Mouse (Mus musculus): ENCODE measurements around the gene Ccnjl. TPM values are rescaled to one million over a fixed set of nuclear protein-coding genes. Genes with fewer than 3 reads are reported as not detected.

Ccnjl gene
- polyA plus RNA-seq, 1 experiment from 2014 or later: 34.2 TPM

DNA sequence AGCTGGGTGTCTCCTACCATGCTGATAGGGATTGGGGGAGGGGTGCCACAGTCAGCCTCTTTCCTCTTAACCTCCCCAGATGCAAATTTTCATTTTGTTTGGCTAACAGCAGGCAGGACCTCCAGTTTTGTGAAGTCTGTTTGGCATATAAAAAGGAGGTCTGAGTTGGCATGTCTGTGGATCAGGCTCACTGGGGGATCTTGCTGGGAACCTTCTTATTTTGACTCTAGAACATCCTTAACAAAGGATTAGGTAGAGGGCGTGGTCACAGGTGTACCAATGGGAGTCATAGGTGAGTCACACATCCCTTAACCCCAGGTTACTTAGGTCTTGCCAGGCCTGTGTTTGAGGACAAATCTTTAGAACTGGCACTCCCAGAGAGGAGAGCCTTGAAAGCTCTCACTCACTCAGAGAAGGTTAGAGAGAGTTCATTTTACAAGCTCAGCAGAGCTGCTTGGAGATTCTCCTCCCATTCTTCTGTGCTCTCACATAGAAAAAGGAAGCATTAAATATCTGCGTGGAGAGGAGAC is 15.9 kb upstream of the Ccnjl start:
- Histone ChIP-seq H3K4me3 (ENCODE audit: low read depth, low read length) (no peak overlapping the region), H3K9me3 (ENCODE audit: control insufficient read depth, low read length) (no peaks in the 10 kb centered on the region), H3K9ac (ENCODE audit: low read length) (no peak overlapping the region), H3K27me3 (ENCODE audit: control insufficient read depth, insufficient read depth, low read length) (no peaks in the 10 kb centered on the region), H3K4me2 (ENCODE audit: low read depth, severe bottlenecking) (no peak overlapping the region), H3K27ac (replicated peaks; ENCODE audit: low read depth, low read length) (no peak overlapping the region), H3K4me1 (ENCODE audit: control insufficient read depth, insufficient read depth, low read length) (no peaks in the 10 kb centered on the region), H3K36me3 (ENCODE audit: control insufficient read depth, insufficient read depth, low read length) (no peaks in the 10 kb centered on the region)
- 77% methylated on average over 2 of the region's 2 CpGs for WGBS
- no peak for ATAC-seq (ENCODE audit: insufficient number of reproducible peaks, low FRiP score, low TSS enrichment, low read depth)
- DNase-seq (ENCODE audit: low spot score): no peak

DNA sequence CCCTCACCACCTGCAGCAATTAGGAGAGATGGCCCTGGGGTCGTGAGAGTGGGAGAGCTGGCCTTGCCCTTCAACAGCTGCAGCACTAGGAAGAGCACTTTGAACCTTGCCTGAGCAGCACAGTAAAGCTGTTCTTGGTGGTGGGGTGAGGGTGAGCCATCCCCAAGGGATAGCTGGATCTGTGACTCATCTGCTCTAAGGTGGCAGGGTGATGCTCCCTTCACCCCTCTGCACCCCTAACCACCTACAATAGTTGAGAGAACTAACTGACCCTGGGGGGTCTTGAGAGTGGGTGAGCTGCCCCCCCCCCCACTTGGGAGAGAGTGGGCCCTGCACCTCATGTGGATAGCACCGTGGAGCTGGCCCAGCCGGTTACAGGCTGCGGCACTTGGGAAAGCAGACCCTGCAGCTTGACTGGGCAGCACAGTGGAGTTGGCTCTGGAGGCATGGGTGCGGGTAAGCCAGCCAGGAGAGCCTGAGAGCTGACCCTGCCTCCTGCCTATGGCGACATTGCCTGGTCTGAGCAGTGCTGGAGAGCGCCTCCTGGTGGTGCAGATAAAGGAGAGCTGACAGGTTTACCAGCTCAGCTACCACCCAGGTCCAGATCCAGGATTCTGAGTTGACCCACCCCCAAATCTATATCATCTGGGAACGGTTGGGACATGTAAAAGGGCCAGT is 12.1 kb upstream of the Ccnjl start:
- H3K4me3 ChIP-seq (ENCODE audit: low read depth, low read length): no peak overlapping the region
- WGBS: 34% methylated on average over 8 of the region's 8 CpGs
- ATAC-seq (ENCODE audit: insufficient number of reproducible peaks, low FRiP score, low TSS enrichment, low read depth) (0 out of 2 replicates have a peak, but pooled peaks have one; percentile 58), DNase-seq (ENCODE audit: low spot score) (peak; percentile 71)
- H3K4me1 ChIP-seq (ENCODE audit: control insufficient read depth, insufficient read depth, low read length): no peaks in the 10 kb centered on the region
- H3K27me3 ChIP-seq (ENCODE audit: control insufficient read depth, insufficient read depth, low read length): no peaks in the 10 kb centered on the region
- H3K9ac ChIP-seq (ENCODE audit: low read length): no peak overlapping the region
- H3K4me2 ChIP-seq (ENCODE audit: low read depth, severe bottlenecking): no peak overlapping the region
- no peak overlapping the region for H3K27ac ChIP-seq (replicated peaks; ENCODE audit: low read depth, low read length)
- H3K9me3 ChIP-seq (ENCODE audit: control insufficient read depth, low read length): no peaks in the 10 kb centered on the region
- H3K36me3 ChIP-seq (ENCODE audit: control insufficient read depth, insufficient read depth, low read length): no peaks in the 10 kb centered on the region

DNA sequence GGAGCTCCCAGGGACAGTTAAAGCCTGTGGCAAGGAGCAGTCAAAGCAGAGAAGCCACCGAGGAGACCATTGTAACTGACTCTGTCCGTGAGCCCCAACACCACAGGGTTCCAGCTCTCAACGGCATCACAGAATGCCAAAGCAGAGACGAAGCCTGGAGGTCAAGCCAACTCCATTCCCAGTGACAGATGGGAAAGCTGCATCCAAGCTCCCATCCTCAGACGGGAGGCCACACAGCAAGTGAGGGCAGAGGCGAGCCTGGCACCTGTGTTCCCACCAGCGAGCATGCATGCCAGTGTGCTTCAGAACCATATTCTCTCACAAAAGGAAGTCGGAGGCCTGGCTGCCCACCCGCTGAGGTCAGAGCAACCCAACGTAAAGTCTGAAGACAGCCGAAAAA is 10.9 kb upstream of the Ccnjl start:
- Histone ChIP-seq H3K27me3 (ENCODE audit: control insufficient read depth, insufficient read depth, low read length) (no peaks in the 10 kb centered on the region), H3K27ac (replicated peaks; ENCODE audit: low read depth, low read length) (no peak overlapping the region), H3K9me3 (ENCODE audit: control insufficient read depth, low read length) (no peaks in the 10 kb centered on the region), H3K4me1 (ENCODE audit: control insufficient read depth, insufficient read depth, low read length) (no peaks in the 10 kb centered on the region), H3K36me3 (ENCODE audit: control insufficient read depth, insufficient read depth, low read length) (no peaks in the 10 kb centered on the region), H3K4me3 (ENCODE audit: low read depth, low read length) (no peak overlapping the region), H3K9ac (ENCODE audit: low read length) (no peak overlapping the region), H3K4me2 (ENCODE audit: low read depth, severe bottlenecking) (no peak overlapping the region)
- 83% methylated on average over 11 of the region's 11 CpGs for WGBS
- DNase-seq (ENCODE audit: low spot score): no peak
- ATAC-seq (ENCODE audit: insufficient number of reproducible peaks, low FRiP score, low TSS enrichment, low read depth): no peak

DNA sequence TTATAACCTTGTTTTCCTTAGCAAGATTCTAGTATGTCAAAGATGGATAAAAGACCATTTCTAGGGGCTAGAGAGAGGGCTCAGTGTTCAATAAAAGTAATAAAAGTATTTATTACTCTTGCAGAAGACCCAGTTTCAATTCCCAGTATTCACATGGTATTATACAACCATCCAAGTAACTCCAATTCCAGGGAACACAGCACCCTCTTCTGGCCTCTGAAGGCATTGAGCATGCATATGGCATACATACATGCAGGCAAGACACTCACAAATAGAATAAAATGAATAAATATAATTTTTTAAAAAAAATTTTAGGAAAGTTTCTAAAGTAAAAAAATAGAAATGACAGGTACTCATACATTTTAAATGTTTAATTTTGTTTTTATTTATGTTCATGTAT is 10.5 kb upstream of the Ccnjl start:
- no peaks in the 10 kb centered on the region for H3K4me1 ChIP-seq (ENCODE audit: control insufficient read depth, insufficient read depth, low read length)
- no peak overlapping the region for H3K4me3 ChIP-seq (ENCODE audit: low read depth, low read length)
- ATAC-seq (ENCODE audit: insufficient number of reproducible peaks, low FRiP score, low TSS enrichment, low read depth) (no peak), DNase-seq (ENCODE audit: low spot score) (no peak)
- H3K27me3 ChIP-seq (ENCODE audit: control insufficient read depth, insufficient read depth, low read length): no peaks in the 10 kb centered on the region
- H3K9me3 ChIP-seq (ENCODE audit: control insufficient read depth, low read length): no peaks in the 10 kb centered on the region
- no peak overlapping the region for H3K27ac ChIP-seq (replicated peaks; ENCODE audit: low read depth, low read length)
- H3K36me3 ChIP-seq (ENCODE audit: control insufficient read depth, insufficient read depth, low read length): no peaks in the 10 kb centered on the region
- no peak overlapping the region for H3K9ac ChIP-seq (ENCODE audit: low read length)
- no peak overlapping the region for H3K4me2 ChIP-seq (ENCODE audit: low read depth, severe bottlenecking)

DNA sequence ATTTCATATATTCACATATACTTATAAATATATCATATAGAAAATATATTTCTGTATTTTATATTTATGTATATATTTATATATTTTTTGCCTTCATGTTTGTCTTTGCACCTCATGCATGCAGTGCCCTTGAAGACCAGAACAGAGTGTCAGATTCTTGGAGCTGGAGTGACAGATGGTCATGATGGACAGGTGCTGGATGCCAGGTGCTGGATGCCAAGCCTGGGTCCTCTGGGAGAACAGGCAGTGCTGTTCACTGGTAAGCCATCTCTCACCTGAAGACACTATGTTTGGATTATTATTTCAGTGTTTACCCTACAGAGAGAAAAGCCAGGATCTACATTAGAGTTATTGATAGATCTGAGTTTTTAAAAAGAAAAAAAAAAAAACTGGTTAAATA is 9.8 kb upstream of the Ccnjl start:
- Histone ChIP-seq H3K9me3 (ENCODE audit: control insufficient read depth, low read length) (no peaks in the 10 kb centered on the region), H3K36me3 (ENCODE audit: control insufficient read depth, insufficient read depth, low read length) (no peaks in the 10 kb centered on the region), H3K4me1 (ENCODE audit: control insufficient read depth, insufficient read depth, low read length) (no peaks in the 10 kb centered on the region), H3K9ac (ENCODE audit: low read length) (no peak overlapping the region), H3K27ac (replicated peaks; ENCODE audit: low read depth, low read length) (no peak overlapping the region), H3K27me3 (ENCODE audit: control insufficient read depth, insufficient read depth, low read length) (no peaks in the 10 kb centered on the region), H3K4me2 (ENCODE audit: low read depth, severe bottlenecking) (no peak overlapping the region), H3K4me3 (ENCODE audit: low read depth, low read length) (no peak overlapping the region)
- no peak for ATAC-seq (ENCODE audit: insufficient number of reproducible peaks, low FRiP score, low TSS enrichment, low read depth)
- no peak for DNase-seq (ENCODE audit: low spot score)

DNA sequence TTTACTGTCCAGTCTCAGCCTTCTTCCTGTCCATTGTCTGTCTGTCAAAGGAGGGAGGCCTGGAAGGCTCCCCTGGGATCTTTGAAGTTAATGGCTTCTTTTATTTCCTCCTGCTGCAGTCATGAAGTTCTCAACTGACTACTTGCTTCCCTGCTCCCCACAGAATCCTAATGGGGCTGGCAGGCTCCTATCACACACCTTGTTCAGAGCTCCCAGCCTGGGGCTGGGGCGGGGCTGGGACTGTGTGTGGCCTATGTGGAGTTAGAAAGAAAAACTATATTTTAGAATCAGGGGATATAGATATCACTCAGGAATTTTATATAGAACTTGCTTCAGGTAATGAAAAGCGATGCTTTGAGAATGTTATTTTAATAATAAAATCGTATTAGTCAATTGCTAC is 8.1 kb upstream of the Ccnjl start:
- Histone ChIP-seq H3K27me3 (ENCODE audit: control insufficient read depth, insufficient read depth, low read length) (no peaks in the 10 kb centered on the region), H3K4me3 (ENCODE audit: low read depth, low read length) (no peak overlapping the region), H3K4me1 (ENCODE audit: control insufficient read depth, insufficient read depth, low read length) (no peaks in the 10 kb centered on the region), H3K36me3 (ENCODE audit: control insufficient read depth, insufficient read depth, low read length) (no peaks in the 10 kb centered on the region), H3K9me3 (ENCODE audit: control insufficient read depth, low read length) (no peaks in the 10 kb centered on the region), H3K9ac (ENCODE audit: low read length) (no peak overlapping the region), H3K4me2 (ENCODE audit: low read depth, severe bottlenecking) (no peak overlapping the region), H3K27ac (replicated peaks; ENCODE audit: low read depth, low read length) (no peak overlapping the region)
- WGBS: 86% methylated on average over 3 of the region's 3 CpGs
- ATAC-seq (ENCODE audit: insufficient number of reproducible peaks, low FRiP score, low TSS enrichment, low read depth) (no peak), DNase-seq (ENCODE audit: low spot score) (no peak)

DNA sequence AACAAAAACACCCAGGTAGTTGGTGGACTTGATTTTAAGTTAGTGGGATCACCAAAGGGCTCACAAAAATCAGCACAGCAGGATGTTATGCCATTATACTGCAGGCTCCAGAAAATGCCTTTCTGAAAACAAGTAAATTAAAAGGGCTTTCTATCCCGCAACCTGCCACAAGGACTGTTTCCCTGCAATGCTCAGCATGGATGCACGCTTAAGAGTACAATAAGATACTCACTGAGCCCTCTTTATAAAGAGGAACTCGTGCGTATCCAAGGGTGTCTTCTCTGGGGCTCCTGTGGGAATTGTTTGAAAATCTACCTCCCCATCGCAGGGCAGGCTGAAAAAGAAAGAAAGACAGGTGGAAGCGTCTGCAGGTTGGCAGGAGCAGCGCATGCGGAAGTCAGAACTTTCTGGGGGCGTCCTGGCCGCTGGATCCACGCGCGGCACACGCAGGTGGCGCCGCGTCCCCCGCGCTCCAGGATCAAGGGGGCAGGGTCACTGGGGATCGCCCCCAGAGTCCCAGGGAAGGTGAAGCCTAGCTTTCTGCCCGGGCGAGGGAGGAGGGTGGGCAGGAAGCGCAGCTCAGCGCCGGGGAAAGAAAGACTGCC is 404 bp upstream of the Ccnjl start:
- ATAC-seq (ENCODE audit: insufficient number of reproducible peaks, low FRiP score, low TSS enrichment, low read depth) (0 out of 2 replicates have a peak, but pooled peaks have one; percentile 5), DNase-seq (ENCODE audit: low spot score) (no peak)
- H3K9me3 ChIP-seq (ENCODE audit: control insufficient read depth, low read length): no peaks in the 10 kb centered on the region
- H3K27me3 ChIP-seq (ENCODE audit: control insufficient read depth, insufficient read depth, low read length): no peaks in the 10 kb centered on the region
- peak overlapping the region; percentile 85 for H3K4me2 ChIP-seq (ENCODE audit: low read depth, severe bottlenecking)
- H3K36me3 ChIP-seq (ENCODE audit: control insufficient read depth, insufficient read depth, low read length): no peaks in the 10 kb centered on the region
- peak overlapping the region; percentile 87 for H3K4me3 ChIP-seq (ENCODE audit: low read depth, low read length)
- H3K4me1 ChIP-seq (ENCODE audit: control insufficient read depth, insufficient read depth, low read length): peaks cover 8% of the 10 kb centered on the region
- WGBS: under 1% methylated on average over 23 of the region's 25 CpGs
- peak overlapping the region; percentile 82 for H3K27ac ChIP-seq (replicated peaks; ENCODE audit: low read depth, low read length)
- H3K9ac ChIP-seq (ENCODE audit: low read length): peak overlapping the region; percentile 86

DNA sequence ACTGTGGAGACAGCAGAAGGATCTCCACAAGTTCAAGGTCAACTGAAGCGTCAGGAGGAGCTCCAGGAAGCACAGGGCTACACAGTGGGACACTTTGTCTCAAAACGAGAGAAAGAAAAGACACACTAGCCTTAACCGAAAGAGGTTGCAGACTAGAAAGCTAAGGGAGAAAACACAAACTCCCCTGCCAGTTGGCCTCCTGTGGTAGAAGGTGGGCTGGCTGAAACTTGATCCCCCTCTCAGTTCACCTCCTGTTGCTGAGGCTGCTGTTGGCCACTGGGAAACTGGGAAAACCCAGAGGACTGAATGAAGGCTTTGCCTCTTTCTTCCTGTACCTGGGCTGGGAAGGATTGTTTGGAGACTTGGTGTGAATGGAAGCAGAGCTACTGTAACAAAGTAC is 1.5 kb downstream of the Ccnjl start:
- Histone ChIP-seq H3K36me3 (ENCODE audit: control insufficient read depth, insufficient read depth, low read length) (peaks cover 4% of the 10 kb centered on the region; the same call in 1 of the 2 replicates), H3K9me3 (ENCODE audit: control insufficient read depth, low read length) (no peaks in the 10 kb centered on the region), H3K4me1 (ENCODE audit: control insufficient read depth, insufficient read depth, low read length) (peaks cover 8% of the 10 kb centered on the region), H3K27me3 (ENCODE audit: control insufficient read depth, insufficient read depth, low read length) (no peaks in the 10 kb centered on the region), H3K9ac (ENCODE audit: low read length) (no peak overlapping the region), H3K4me2 (ENCODE audit: low read depth, severe bottlenecking) (peak overlapping the region; percentile 85), H3K27ac (replicated peaks; ENCODE audit: low read depth, low read length) (peak overlapping the region; percentile 51), H3K4me3 (ENCODE audit: low read depth, low read length) (peak overlapping the region; percentile 87)
- peak; percentile 24; the same call in 1 of the 2 replicates for ATAC-seq (ENCODE audit: insufficient number of reproducible peaks, low FRiP score, low TSS enrichment, low read depth)
- WGBS: 4% methylated on average over 3 of the region's 3 CpGs
- DNase-seq (ENCODE audit: low spot score): peak; percentile 63

Measured in limb, embryonic 11.5 days (tissue).